Mouse (Mus musculus): ENCODE data around the gene Nt5m. TPM values are rescaled to one million over a fixed set of nuclear protein-coding genes. Genes with fewer than 3 reads are reported as not detected.

Gene Nt5m
- polyA plus RNA-seq (2015; fragmentation: Nextera tagmentation; extraction: Ambion mirVana): 58.6 and 60.5 TPM in 2 replicates

- Histone ChIP-seq H3K4me3 (replicated peaks) (peak within 1 kb of the TSS; percentile 84), H3K36me3 (peaks cover 24% of the 10 kb centered on the region), H3K4me2 (replicated peaks) (peak within 1 kb of the TSS; percentile 63), H3K9ac (replicated peaks) (peak within 1 kb of the TSS; percentile 90), H3K4me1 (replicated peaks) (peaks cover 31% of the 10 kb centered on the region), H3K9me3 (no peaks in the 10 kb centered on the region), H3K27ac (peak within 1 kb of the TSS; percentile 97), H3K27me3 (no peaks in the 10 kb centered on the region)
- WGBS: 1% methylated on average over 24 of the region's 24 CpGs
- ATAC-seq: peak; percentile 96
Measured at GRCm38 (mm10) chr11:59839008-59839458, at the start of gene Nt5m. TSS of gene Nt5m (plus strand) at chr11:59839447.

- no peak overlapping the region for H3K4me2 ChIP-seq (replicated peaks)
- H3K9me3 ChIP-seq: no peaks in the 10 kb centered on the region
- H3K4me3 ChIP-seq (replicated peaks): no peak overlapping the region
- 90% methylated on average over 6 of the region's 6 CpGs for WGBS
- 0 out of 2 replicates have a peak, but pooled peaks cover 2% of the 10 kb centered on the region for H3K27me3 ChIP-seq
- H3K4me1 ChIP-seq (replicated peaks): no peaks in the 10 kb centered on the region
- no peak overlapping the region for H3K9ac ChIP-seq (replicated peaks)
- H3K27ac ChIP-seq: no peak overlapping the region
- no peak for ATAC-seq
- peaks cover 73% of the 10 kb centered on the region for H3K36me3 ChIP-seq
Measured at GRCm38 (mm10) chr11:59793390-59793789, 45.9 kb upstream of the Nt5m start.

- H3K9ac ChIP-seq (replicated peaks): no peak overlapping the region
- no peaks in the 10 kb centered on the region for H3K9me3 ChIP-seq
- H3K4me1 ChIP-seq (replicated peaks): no peaks in the 10 kb centered on the region
- H3K4me3 ChIP-seq (replicated peaks): no peak overlapping the region
- no peak overlapping the region for H3K27ac ChIP-seq
- 92% methylated on average over 10 of the region's 10 CpGs for whole genome bisulfite sequencing
- H3K36me3 ChIP-seq: peaks cover 96% of the 10 kb centered on the region
- no peaks in the 10 kb centered on the region for H3K27me3 ChIP-seq
- H3K4me2 ChIP-seq (replicated peaks): no peak overlapping the region
- ATAC-seq: no peak
Measured at GRCm38 (mm10) chr11:59800412-59800811, 38.8 kb upstream of the Nt5m start.

- H3K27me3 ChIP-seq: no peaks in the 10 kb centered on the region
- no peaks in the 10 kb centered on the region for H3K9me3 ChIP-seq
- no peak overlapping the region for H3K9ac ChIP-seq (replicated peaks)
- no peak overlapping the region for H3K4me2 ChIP-seq (replicated peaks)
- peaks cover 97% of the 10 kb centered on the region for H3K36me3 ChIP-seq
- ATAC-seq: no peak
- WGBS: 97% methylated on average over 8 of the region's 8 CpGs
- no peaks in the 10 kb centered on the region for H3K4me1 ChIP-seq (replicated peaks)
- H3K27ac ChIP-seq: no peak overlapping the region
- no peak overlapping the region for H3K4me3 ChIP-seq (replicated peaks)
Measured at GRCm38 (mm10) chr11:59801881-59802280, 37.4 kb upstream of the Nt5m start.

- H3K4me1 ChIP-seq (replicated peaks): peaks cover 13% of the 10 kb centered on the region
- H3K9me3 ChIP-seq: no peaks in the 10 kb centered on the region
- 93% methylated on average over 14 of the region's 14 CpGs for WGBS
- no peak overlapping the region for H3K4me2 ChIP-seq (replicated peaks)
- no peaks in the 10 kb centered on the region for H3K27me3 ChIP-seq
- peaks cover 89% of the 10 kb centered on the region for H3K36me3 ChIP-seq
- ATAC-seq: no peak
- no peak overlapping the region for H3K27ac ChIP-seq
- no peak overlapping the region for H3K9ac ChIP-seq (replicated peaks)
- no peak overlapping the region for H3K4me3 ChIP-seq (replicated peaks)
Measured at GRCm38 (mm10) chr11:59803516-59803915, 35.7 kb upstream of the Nt5m start.

- no peak for ATAC-seq
- Histone ChIP-seq H3K4me1 (replicated peaks) (peaks cover 21% of the 10 kb centered on the region), H3K4me2 (replicated peaks) (no peak overlapping the region), H3K27ac (no peak overlapping the region), H3K36me3 (peaks cover 78% of the 10 kb centered on the region), H3K27me3 (no peaks in the 10 kb centered on the region), H3K4me3 (replicated peaks) (no peak overlapping the region), H3K9ac (replicated peaks) (no peak overlapping the region), H3K9me3 (no peaks in the 10 kb centered on the region)
- whole genome bisulfite sequencing: 94% methylated on average over 22 of the region's 22 CpGs
Measured at GRCm38 (mm10) chr11:59804409-59805110, 34.7 kb upstream of the Nt5m start.

GRCm38 (mm10) chr11:59805256-59805655, 34.0 kb upstream of the Nt5m start:
- H3K9ac ChIP-seq (replicated peaks): no peak overlapping the region
- 84% methylated on average over 1 of the region's 1 CpGs for WGBS
- no peak overlapping the region for H3K4me3 ChIP-seq (replicated peaks)
- no peaks in the 10 kb centered on the region for H3K27me3 ChIP-seq
- no peak for ATAC-seq
- no peak overlapping the region for H3K27ac ChIP-seq
- H3K4me2 ChIP-seq (replicated peaks): no peak overlapping the region
- peaks cover 71% of the 10 kb centered on the region for H3K36me3 ChIP-seq
- H3K9me3 ChIP-seq: no peaks in the 10 kb centered on the region
- peaks cover 21% of the 10 kb centered on the region for H3K4me1 ChIP-seq (replicated peaks)

- Histone ChIP-seq H3K27ac (no peak overlapping the region), H3K9me3 (no peaks in the 10 kb centered on the region), H3K9ac (replicated peaks) (no peak overlapping the region), H3K27me3 (no peaks in the 10 kb centered on the region), H3K36me3 (peaks cover 67% of the 10 kb centered on the region), H3K4me1 (replicated peaks) (peaks cover 21% of the 10 kb centered on the region), H3K4me2 (replicated peaks) (no peak overlapping the region), H3K4me3 (replicated peaks) (no peak overlapping the region)
- WGBS: 100% methylated on average over 2 of the region's 2 CpGs
- ATAC-seq: no peak
Measured at GRCm38 (mm10) chr11:59805656-59806055, 33.6 kb upstream of the Nt5m start.

GRCm38 (mm10) chr11:59808170-59808960, 30.9 kb upstream of the Nt5m start:
- H3K36me3 ChIP-seq: peaks cover 40% of the 10 kb centered on the region
- no peaks in the 10 kb centered on the region for H3K27me3 ChIP-seq
- H3K4me2 ChIP-seq (replicated peaks): peak overlapping the region; percentile 78
- peaks cover 21% of the 10 kb centered on the region for H3K4me1 ChIP-seq (replicated peaks)
- H3K9ac ChIP-seq (replicated peaks): peak overlapping the region; percentile 88
- ATAC-seq: no peak
- no peak overlapping the region for H3K27ac ChIP-seq
- H3K4me3 ChIP-seq (replicated peaks): peak overlapping the region; percentile 63
- 63% methylated on average over 14 of the region's 14 CpGs for WGBS
- no peaks in the 10 kb centered on the region for H3K9me3 ChIP-seq

GRCm38 (mm10) chr11:59809071-59809669, 30.1 kb upstream of the Nt5m start:
- H3K9me3 ChIP-seq: no peaks in the 10 kb centered on the region
- no peaks in the 10 kb centered on the region for H3K27me3 ChIP-seq
- H3K4me3 ChIP-seq (replicated peaks): peak overlapping the region; percentile 63
- ATAC-seq: peak; percentile 8; the same call in 1 of the 2 replicates
- WGBS: under 1% methylated on average over 15 of the region's 15 CpGs
- peaks cover 21% of the 10 kb centered on the region for H3K4me1 ChIP-seq (replicated peaks)
- H3K4me2 ChIP-seq (replicated peaks): peak overlapping the region; percentile 78
- peak overlapping the region; percentile 99 for H3K27ac ChIP-seq
- peak overlapping the region; percentile 88 for H3K9ac ChIP-seq (replicated peaks)
- H3K36me3 ChIP-seq: peaks cover 32% of the 10 kb centered on the region

GRCm38 (mm10) chr11:59809670-59810474, 29.4 kb upstream of the Nt5m start, which contains the start of gene Flcn:
TSS of gene Flcn (minus strand) at chr11:59810016.
- no peaks in the 10 kb centered on the region for H3K27me3 ChIP-seq
- H3K27ac ChIP-seq: peak within 1 kb of the TSS; percentile 99
- peak within 1 kb of the TSS; percentile 78 for H3K4me2 ChIP-seq (replicated peaks)
- peak within 1 kb of the TSS; percentile 63 for H3K4me3 ChIP-seq (replicated peaks)
- under 1% methylated on average over 52 of the region's 52 CpGs for WGBS
- no peaks in the 10 kb centered on the region for H3K9me3 ChIP-seq
- peaks cover 21% of the 10 kb centered on the region for H3K4me1 ChIP-seq (replicated peaks)
- H3K9ac ChIP-seq (replicated peaks): peak within 1 kb of the TSS; percentile 88
- ATAC-seq: peak; percentile 97
- H3K36me3 ChIP-seq: peaks cover 25% of the 10 kb centered on the region
